Mouse (Mus musculus): ENCODE data around the gene Slc7a5.

Slc7a5 gene

DNA sequence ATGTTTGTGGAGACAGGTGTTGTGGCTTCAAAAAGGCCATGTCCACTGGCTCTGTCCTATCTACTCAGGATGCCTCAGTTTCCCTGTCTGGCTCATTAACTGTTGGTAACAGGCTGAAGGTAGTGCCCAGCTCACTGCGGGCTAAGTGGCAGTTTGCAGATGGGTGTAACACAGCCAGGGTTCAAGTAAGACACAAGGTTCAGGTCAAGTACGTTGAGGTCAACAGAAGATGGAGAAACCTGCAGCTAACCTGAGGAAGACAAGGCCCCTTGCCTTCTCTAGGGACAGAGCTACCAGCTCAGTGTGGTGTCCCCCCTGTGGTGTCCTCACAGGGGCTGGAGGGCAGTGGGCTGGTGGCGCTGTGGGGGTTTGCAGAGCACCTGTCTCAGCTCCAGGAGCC is 27.8 kb downstream of the Slc7a5 start:
- no peak for DNase-seq

DNA sequence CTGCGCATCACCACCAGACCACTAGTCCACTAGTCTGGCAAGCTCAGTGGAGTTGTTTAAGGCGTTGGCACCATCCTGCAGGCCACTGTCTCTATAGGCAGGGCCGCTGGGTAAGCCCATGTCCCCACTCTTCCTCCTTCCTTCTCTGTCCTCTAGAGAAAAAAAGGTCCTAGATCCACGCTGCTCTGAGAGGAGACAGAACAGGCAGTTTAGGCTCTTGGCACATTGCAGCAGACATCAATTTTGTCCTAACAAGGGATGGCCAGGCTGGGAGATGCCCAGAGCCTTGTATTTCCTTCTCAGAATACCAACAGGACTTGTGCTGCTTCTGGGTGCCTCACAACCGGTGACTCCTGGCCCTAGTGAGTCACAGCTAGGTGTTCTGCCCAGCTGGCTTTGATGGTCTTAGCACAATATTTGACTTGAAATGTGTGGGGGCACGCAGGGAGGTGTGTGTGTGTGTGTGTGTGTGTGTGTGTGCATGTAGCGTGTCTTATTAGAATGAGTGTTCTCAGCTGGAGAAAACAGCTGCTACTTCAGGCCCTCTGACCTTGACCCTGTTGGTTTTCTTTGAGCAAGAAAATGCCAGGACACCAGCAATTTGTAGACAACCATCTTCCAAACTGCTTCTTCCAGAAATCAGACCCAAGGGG is 29.5 kb downstream of the Slc7a5 start:
- DNase-seq, result no peak

DNA sequence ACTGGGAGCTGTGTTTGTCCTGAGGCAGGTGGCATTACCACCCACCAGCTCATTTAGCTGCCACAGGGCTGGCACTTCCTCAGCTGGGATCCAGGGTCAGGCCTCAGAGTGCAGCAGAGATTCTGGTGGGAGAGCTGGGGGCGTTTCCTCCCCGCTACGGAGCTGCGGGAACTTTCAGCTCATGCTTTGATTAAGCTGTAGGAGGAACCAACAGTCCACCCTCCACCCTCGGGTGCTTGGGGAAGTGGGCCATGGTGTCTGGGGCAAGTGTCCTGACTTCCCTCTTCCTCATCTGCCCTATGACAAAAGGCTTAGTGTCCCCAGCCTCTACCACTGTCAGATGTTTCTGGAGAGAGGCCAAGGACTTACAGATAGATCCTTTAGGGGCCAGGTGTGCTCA is 30.3 kb downstream of the Slc7a5 start:
- DNase-seq, result no peak

DNA sequence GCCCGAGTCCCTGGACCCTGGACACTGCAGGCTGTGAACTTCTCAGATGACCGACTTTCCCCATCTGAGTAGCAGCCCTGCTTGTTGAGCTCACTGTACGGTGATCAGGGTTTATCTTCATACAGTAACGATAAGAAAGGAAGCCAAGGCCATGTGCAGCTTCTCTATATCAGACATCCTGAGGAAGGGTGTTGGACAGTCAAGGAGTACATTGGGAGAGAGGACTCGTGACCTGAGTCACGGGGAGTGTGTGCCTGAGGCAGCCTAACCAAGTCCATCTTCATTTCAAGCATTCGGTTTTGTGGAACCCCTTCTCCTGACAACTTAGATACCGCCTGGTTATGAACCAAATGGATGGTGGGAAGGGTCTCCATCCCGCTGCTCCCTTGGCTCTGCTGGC is 32.0 kb downstream of the Slc7a5 start:
- no peak for DNase-seq

DNA sequence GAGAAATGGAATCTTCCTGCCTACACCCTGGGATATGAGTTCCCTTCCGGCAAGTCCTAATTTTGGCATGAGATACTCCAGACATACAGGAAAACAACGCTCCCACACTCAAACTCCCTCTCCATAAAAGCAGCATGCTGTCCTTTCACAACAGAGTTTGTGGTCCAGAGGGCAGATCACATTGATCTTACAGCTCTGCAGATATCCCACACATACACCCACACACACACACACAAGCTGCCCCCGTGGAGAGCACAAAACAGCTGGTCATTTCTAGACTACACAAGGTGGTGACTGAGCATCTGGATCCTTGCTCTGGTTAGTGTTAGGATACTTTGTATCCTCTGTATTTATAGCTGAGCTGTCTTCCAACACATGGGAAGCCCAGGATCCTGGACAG is 32.4 kb downstream of the Slc7a5 start:
- no peak for DNase-seq

DNA sequence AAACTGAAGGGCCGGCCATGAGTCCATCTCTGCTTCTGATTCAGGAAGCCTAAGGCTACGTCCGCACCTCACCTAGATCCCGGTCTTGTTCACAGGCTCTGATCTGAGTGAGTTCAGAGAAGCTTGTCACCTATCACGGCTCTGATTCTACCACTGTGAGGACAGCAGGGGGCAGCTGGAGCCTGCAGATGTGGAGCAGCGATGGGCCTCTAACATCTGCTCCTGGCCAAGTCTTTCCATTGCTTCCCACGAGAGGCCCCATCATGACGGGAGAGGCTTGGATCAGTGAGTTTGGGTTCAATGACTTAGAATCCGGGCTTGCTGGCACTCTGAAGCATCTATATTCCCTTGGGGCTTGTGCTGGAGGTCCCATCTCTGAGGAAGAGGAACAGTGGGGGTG is 33.5 kb downstream of the Slc7a5 start:
- peak; percentile 72 for DNase-seq

DNA sequence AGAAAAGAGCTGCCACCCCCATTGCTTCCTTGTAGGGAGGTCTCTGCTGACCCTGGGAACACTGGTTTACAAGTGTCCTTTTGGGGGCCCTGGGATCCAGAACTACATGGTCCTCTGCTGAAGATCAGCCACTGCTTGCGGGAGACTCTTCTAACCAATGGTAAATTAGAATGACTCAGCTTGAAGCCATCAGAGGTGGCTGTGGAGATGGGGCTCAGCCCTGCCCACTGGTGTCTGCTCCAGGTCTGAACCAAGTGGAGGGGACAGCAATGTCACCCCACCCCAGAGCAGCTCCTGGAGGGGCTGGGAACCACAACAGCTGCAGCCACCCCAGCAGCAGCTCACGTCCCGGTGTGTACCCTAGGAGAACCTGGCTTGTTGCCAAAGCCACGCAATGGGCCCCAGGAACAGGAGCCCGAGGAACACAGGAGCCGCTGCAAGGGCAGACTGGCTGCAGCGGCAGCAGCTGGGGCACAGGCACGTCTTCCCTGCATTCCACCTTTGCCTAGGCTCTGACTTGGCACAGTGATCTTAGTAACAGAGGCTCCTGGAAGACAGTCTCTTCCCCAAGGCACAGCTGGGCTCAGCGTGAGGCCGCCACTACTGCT is 35.6 kb downstream of the Slc7a5 start:
- peak; percentile 39 for DNase-seq

DNA sequence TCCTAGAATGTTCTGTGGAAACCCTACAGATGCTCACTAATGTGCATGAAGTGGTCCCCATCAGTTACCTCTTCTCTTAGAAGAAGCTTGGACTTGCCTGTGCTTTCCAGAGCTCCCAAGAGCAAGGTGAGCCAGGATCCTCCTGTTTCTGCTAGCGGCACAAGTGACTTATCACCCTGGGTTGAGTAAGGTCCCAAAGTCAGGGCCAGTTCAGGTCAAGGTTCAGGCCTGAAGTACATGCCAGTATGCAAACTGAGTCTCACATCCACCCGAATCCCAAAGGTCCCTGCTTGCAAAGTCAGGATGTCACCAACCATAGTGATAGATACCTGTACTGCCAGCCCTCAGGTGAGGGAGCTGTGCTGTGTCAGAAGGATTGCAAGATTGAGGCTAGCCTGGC is 37.3 kb downstream of the Slc7a5 start:
- no peak for DNase-seq

DNA sequence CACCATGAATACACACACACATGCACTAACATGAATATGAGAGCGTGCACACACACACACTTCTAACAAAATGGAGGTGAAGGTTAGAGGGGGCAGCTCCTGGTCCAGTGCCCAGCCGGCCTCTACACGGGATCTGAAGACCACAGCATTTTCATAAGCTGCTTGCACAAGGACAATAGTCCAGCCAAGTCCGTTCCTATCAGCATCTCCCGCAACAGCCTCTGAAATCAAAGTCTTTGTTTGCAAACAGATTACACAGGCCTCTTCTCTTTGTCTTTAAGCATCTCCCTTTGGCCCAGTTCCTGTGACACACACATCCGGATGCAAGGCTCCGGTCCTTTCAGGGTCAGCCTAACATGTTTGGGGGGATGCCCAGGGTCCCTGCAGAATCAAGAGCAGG is 38.6 kb downstream of the Slc7a5 start:
- DNase-seq, result no peak

DNA sequence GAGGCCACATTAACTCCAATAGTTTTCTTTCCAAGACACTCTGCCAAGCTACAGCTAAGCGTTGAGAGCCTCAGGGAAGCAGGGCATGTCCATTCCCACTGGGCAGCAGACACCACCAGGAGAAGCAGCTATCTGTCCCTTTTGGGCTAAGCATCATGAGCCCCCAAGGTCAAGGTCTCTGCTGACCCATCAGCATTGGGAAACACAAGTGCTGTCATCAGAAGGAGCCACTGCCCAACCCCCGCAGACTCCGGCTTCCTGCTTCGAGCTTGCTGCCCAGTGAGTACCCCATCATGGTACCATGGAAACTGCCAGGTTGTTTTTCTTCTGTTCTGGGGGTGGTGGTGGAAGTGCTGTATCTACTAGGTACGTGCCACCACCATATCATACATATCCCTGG is 39.3 kb downstream of the Slc7a5 start:
- no peak for DNase-seq

DNA sequence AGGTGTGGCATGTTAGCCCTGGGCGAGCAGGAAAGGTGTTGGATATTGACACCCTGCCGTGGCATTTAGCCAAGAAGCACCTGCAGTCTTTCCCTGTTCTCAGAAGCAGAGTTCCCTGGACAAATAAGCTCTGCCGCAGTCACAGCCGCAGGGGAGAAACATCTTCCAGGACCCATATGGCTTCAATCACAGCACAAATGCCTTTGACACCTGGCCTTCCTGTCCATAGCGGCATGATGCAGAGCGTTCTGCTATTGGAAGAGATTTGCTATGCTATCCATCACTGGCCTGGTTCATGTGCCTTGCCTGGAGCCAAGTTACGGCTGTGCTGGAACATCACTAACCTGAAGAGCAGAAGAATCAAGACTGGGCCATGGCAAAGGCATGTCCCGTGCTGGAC is 42.1 kb downstream of the Slc7a5 start:
- DNase-seq, result no peak

DNA sequence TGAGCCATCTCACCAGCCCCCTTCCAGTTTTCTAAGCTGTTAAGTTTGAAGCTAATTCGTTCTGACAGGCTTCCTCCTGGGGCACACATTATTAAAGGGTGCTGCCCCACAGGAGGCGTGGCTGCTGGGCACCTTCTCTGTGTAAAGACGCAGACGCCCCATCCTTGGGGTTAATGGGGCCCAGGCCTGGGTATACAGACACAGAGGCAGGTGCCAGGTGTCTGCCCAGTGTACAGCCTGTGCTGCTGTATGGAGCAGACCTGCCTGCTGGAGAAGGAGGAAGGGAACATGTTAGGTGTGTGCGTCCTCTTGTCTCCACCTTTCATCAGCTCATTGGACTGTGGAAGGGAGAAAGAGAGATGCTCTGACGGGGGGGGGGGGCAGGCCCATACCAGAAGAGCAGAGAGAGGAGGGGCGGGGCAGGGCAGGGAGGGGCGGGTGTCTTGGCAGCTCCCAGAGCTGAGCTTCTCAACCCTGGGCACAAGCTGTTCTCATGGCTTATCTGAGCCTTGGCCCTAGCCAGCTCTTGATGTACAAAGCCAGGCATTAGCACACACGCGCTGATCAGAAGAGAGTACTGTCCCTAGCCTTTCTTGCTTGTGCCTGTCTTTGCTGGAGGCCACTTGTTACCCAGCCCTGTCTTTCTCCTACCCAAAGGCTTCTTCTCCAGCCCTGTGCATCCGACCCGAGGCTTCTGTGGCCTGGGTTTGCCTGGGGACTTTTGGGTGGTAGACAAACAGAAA is 45.5 kb downstream of the Slc7a5 start:
- no peak for DNase-seq

DNA sequence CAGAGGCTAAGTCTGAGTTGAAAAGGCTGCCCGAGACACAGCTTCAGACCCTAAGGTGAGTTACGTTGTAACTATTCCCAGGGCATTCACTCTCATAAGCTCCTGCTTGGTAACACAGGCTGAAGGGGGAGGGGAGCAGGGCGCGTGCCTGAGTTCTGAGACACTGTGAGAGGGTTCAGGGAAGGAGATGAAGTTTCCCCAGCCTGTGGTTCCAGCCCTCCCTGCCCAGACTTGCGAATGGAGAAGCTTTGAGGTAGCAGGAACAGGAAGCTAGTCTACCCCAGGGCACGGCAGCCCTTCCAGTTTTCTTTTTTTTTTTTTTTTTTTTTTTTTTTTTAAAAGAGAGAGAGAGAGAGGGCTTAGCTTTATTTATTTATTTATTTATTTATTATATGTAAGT is 46.2 kb downstream of the Slc7a5 start:
- no peak for DNase-seq

DNA sequence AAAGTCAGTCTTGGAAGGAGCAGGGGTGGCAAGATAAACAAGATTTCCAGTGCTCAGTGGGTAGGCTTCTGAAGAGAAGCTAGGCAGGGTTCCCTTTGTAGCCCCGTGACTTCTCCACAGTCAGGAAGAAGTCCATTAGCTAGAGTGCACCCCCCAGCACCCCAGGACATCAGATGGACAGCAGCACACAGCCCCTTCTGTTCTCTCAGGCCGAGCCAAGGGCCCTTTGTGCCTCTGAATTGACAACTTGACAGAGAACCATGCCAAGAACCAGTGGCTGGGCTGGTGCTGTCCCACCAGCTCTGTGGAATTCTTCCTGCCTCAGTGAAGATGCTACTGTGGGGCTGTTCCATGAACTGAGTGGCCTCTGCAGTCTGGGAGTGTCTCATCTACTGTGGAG is 49.7 kb downstream of the Slc7a5 start:
- no peak for DNase-seq

DNA sequence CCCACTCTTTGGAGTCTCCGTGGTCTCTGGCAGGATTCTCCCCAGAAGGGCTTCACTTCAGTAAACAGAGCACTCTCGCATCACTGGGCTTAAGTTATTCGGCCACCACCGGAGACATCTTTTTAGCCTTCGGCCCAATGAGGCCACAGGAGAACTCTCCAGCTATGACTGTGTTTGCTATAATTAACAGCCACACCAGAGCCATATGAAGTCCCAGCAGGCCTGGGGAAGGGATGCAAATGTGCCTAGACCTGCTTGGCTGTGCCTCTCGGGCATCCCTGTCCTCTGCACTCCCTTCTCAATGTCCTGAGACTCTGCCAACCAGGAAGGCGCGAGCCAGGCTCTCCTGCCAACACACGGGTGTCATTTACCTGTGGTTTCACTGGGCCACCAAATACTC is 50.2 kb downstream of the Slc7a5 start:
- no peak for DNase-seq

DNA sequence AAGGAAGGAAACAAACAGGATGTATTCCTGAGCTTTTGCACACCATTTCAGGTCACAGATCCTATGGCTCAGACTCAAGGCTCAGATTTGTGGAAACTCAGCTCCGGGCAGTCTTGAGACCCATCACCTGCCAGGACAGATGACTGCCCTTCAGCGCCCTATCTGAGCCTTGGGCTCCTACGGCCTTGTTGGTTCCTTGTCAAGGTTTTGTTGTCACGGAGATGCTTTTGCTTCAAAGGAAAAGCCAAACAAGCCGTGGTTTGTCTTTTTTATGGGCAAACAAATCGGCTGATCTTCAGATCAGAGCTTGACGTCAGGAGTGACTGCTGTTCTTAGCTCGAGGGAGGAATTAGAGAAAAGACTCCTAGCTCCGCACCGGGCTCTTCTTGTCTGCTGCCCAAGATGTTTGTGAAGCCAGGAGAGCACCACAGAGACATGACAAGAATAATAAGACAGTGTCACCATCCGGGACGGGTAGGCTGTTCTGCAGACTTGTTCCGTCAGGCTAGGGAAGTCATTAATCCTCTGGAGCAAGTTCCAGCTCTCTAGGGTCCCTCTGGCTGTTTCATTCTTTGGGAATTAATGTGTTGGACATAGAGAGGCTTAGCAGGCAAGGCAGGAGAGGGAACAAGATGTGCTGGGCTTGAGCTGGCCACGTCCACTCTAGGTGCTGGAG is 51.3 kb downstream of the Slc7a5 start:
- DNase-seq, result no peak

DNA sequence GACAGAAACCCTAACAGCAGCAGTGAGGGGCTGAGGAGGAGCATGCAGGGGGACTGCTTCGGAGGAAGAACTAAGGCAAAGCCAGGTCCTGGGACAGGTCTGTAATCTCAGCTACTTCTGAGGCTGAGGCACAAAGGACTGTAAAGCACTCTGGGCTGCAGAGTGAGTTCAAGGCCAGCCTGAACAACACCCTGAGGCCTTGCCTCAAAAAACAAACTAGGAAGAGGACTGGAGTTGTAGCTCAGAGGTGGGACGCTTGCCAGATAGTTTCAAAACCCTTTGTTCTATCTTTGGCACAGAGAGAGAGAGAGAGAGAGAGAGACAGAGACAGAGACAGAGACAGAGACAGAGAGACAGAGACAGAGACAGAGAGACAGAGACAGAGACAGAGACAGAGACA is 53.9 kb downstream of the Slc7a5 start:
- DNase-seq, result no peak

DNA sequence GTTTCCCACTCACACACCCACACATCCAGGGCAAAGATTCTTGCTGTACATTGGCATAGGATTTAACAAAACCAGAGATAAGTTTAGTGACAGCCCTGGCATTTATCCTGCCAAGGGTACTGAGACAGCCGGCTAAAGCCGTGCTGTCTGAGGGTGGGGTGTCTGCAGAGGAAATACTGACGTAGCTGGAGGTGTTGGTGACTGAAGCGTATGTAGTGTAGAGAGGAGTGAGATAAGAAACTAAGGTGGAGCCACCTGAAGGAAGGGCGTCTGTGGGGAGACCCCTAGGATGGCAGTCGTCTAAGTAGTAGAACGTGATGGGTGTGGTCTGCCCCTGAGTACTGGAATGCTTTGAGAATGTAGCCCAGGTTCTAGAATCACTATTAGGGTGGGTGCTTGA is 55.0 kb downstream of the Slc7a5 start:
- DNase-seq, result no peak

DNA sequence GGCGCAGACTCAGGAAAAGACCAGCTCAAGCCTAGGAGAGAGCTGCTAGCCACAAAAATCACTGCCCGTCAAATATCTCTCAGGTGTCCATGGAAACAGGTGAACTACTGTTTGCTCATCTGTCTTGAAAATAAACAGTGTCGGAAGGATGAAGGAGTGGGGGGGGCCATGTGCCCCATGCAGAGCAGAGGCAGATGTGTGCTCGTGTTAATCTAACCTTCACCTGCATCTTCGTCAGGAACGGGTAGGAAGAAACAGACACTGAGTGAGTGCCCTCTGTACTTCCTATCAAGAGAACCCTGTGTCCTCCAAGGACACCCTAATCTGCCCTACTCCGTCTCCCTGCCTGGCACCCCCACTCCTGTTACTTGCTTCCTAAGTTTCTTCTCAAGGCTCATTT is 55.8 kb downstream of the Slc7a5 start:
- DNase-seq, result no peak

DNA sequence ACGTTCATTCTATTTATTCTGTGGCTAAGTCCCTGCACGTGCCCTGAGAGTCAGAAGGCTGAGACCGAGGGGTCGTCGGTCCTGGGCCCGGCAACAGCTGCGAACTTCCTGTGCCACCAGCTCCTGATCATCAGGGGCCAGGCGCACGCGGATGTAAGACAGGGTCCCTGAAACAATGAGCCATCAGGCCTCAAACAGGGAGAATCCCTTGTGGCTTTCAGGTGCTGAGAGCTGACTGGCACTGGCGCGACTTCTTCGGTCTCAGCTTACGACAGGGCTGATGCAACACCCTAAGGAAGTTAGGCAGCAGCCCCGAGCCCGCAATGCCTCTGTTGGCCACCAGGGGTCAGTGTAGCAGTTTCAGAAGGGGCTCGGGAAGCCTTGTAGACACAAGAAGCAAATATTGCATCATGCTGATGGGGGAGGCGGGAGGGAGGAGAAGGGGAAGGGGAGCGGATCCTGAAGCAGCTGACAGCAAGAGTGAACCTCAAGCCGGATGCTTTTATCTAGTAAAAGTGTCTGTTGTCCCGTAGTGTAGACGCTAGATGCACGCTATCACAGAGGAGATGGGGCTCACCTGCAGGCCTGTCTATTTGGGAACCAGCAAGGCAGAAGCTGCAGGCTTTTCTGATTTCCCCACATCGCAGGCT is 56.5 kb downstream of the Slc7a5 start:
- DNase-seq, result peak; percentile 98

DNA sequence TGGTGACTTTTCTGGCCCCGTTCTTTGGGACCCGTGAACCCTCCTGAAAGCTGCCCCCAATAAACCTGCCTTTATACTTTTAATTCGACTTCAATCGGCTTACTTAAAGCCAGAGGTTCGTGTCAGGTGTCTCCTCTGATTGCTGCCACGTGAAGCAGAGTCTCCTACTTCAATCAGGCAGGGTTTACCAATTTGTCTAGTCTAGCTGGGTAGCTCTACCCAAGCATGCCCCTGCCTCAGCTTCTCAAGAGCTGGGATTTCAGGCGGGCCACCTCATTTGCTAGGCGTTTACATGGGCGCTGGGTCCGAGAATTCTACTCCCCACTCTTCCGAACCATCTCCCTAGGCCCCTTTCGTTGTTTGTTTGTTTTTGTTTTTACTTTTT is 57.1 kb downstream of the Slc7a5 start:
- DNase-seq, result no peak

DNA sequence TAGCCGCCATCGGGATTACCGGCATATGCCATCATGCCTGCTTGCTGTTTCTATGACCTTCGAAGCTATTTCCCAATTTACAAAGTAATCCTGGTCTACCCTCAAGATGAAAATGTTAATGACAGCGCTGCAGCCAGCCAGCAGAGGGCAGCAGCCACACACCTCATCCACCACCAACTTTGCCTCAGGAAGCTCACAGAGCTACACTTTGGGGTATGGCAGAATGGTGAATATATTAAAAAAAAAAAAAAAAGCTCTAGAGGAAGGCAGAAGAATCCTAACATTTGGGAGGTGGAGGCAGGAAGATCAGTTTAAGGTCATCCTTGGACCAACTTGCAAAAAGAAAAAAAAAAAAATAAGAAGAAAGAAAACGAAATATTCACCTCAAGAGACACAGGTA is 57.5 kb downstream of the Slc7a5 start:
- peak; percentile 81 for DNase-seq

DNA sequence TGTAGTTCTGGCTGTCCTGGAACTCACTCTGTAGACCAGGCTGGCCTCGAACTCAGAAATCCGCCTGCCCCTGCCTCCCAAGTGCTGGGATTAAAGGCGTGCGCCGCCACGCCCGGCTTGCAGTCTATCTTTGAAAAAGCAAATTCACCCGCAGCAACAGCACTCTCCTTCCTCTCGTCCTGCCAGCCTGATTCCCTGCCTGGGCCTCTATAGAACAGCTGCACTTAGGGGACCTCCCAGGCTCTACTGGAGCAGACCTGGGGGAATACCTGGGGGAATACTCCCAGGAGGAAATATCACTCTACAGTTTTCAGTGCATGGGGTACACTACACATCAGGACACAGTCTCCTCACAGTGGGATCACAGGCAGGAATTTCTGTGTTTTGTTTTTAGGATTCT is 58.2 kb downstream of the Slc7a5 start:
- DNase-seq, result no peak
